Mouse (Mus musculus) testis, adult 2 months (tissue): ENCODE measurements around the gene Cdkn2aipnl. TPM values are rescaled to one million over a fixed set of nuclear protein-coding genes. Genes with fewer than 3 reads are reported as not detected.

Experiments used
- H3K27ac ChIP-seq: fragments of 200-500 bp; 2 replicates; pipeline ENCODE4 v1.5.1; 2012; ENCODE audit warnings: low read depth, low read length; ENCODE audit not compliant: control insufficient read depth, insufficient read depth
- H3K27me3 ChIP-seq: fragments of 200-500 bp; 2 replicates; pipeline ENCODE4 v1.6.1; 2012; ENCODE audit warnings: mild to moderate bottlenecking, low read length, moderate library complexity; ENCODE audit not compliant: control insufficient read depth, insufficient read depth
- H3K36me3 ChIP-seq: fragments of 200-500 bp; 2 replicates; pipeline ENCODE4 v1.6.1; 2012; ENCODE audit warnings: mild to moderate bottlenecking, low read length; ENCODE audit not compliant: control insufficient read depth, insufficient read depth
- H3K4me1 ChIP-seq: fragments of 200-500 bp; 2 replicates; pipeline ENCODE4 v1.6.1; 2012; ENCODE audit warnings: low read length; ENCODE audit not compliant: control insufficient read depth, insufficient read depth
- H3K4me3 ChIP-seq: fragments of 200-500 bp; 2 replicates; pipeline ENCODE4 v1.5.1; 2012; ENCODE audit warnings: low read depth, mild to moderate bottlenecking, low read length, moderate library complexity, mixed read lengths; ENCODE audit not compliant: control insufficient read depth
- CTCF ChIP-seq: fragments of 200-500 bp; IDR thresholded peaks from 2 replicates; pipeline ENCODE4 v1.5.1; 2012; ENCODE audit warnings: low read depth, mild to moderate bottlenecking, inconsistent platforms, low read length, moderate library complexity; ENCODE audit not compliant: control insufficient read depth, insufficient read depth, insufficient replicate concordance
- POLR2A ChIP-seq: fragments of 200-500 bp; IDR thresholded peaks from 2 replicates; pipeline ENCODE4 v1.6.1; 2012; ENCODE audit warnings: low read depth, mild to moderate bottlenecking, inconsistent platforms, low read length, moderate library complexity; ENCODE audit not compliant: control insufficient read depth
- polyA plus RNA-seq: library from polyadenylated mRNA; depleted of rRNA; stranded (reverse); fragments of >200 nt; gene quantifications from 2 replicates; pipeline ENCODE4 v1.2.3, GENCODE M21; 2012

Cdkn2aipnl gene
- polyA plus RNA-seq, 1 experiment = 7.0 TPM

GRCm38 (mm10) chr11:51949919-51950318, 17.5 kb upstream of the Cdkn2aipnl start:
- TF ChIP-seq POLR2A = no peak
- no peak for TF ChIP-seq CTCF

DNA sequence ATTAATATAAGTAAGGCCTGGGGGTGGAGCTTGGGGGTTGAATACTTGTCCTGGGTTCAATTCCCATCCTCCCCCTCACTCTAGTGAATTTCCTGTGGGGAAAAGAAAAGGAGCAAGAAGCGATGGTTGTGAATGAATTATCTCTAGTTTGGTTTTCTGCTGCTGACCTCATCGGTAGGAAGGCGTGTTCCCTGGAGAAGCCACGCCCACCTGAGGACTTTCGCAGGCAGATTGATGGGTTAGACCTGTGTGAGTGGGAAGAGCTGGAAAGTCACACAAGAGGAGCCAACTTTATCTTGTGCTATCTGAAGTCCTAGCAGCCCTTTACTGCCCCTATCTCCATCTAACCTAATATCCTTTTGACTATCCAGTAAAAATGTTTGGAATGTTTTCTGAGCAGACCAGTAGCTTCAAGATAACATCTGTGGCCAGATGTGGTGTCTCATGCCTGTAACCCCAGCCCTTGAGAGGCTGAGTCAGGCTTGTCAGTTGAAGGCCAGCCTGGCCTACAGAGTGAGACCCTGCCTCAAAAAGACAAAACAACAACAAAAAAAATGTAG, 15.5 kb upstream of the Cdkn2aipnl start:
- TF ChIP-seq POLR2A (no peak), CTCF (no peak)
- H3K36me3 ChIP-seq = no peaks in the 10 kb centered on the region
- no peaks in the 10 kb centered on the region for H3K4me1 ChIP-seq
- H3K27ac ChIP-seq = no peak overlapping the region
- no peak overlapping the region for H3K4me3 ChIP-seq
- H3K27me3 ChIP-seq = no peaks in the 10 kb centered on the region

More at GRCm38 (mm10) chr11:51949919-51950318, 17.5 kb upstream of the Cdkn2aipnl start:
- no peaks in the 10 kb centered on the region for H3K4me1 ChIP-seq
- H3K27ac ChIP-seq = no peak overlapping the region
- no peaks in the 10 kb centered on the region for H3K27me3 ChIP-seq
- no peak overlapping the region for H3K4me3 ChIP-seq
- H3K36me3 ChIP-seq = no peaks in the 10 kb centered on the region

- TF ChIP-seq CTCF (no peak), POLR2A (no peak)
- Histone ChIP-seq H3K4me3 (no peak overlapping the region), H3K36me3 (no peaks in the 10 kb centered on the region), H3K4me1 (no peaks in the 10 kb centered on the region), H3K27ac (no peak overlapping the region), H3K27me3 (no peaks in the 10 kb centered on the region)
These were observed 11.3 kb upstream of the Cdkn2aipnl start for GRCm38 (mm10) chr11:51956112-51956511.

DNA sequence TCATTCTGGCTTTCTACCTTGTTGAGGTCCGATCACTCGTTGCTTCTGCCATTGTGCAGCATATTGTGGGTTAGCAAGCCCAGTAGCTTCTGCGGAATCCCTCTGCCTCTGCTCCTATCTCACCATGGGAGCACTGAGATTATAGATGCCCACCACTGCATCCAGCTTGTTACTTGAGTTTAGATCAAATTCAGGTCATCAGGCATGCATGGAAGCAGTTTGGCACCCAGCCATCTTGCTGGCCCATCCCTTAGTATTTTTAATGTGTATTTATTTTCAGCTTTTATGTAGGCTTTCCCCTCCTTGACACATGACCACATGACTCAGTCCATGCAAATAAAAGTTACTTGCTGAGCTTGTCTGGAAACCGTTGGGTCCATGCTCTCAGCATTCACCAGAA, 9.7 kb upstream of the Cdkn2aipnl start:
- Histone ChIP-seq H3K36me3 (no peaks in the 10 kb centered on the region), H3K4me1 (no peaks in the 10 kb centered on the region), H3K4me3 (no peak overlapping the region), H3K27ac (no peak overlapping the region), H3K27me3 (no peaks in the 10 kb centered on the region)
- TF ChIP-seq POLR2A = no peak
- TF ChIP-seq CTCF = no peak

GRCm38 (mm10) chr11:51959511-51959910, 8.0 kb upstream of the Cdkn2aipnl start:
- H3K4me1 ChIP-seq = no peaks in the 10 kb centered on the region
- H3K4me3 ChIP-seq = no peak overlapping the region
- H3K27ac ChIP-seq = no peak overlapping the region
- H3K36me3 ChIP-seq = no peaks in the 10 kb centered on the region
- TF ChIP-seq POLR2A (no peak), CTCF (no peak)
- no peaks in the 10 kb centered on the region for H3K27me3 ChIP-seq

- TF ChIP-seq CTCF = no peak
- no peak for TF ChIP-seq POLR2A
- H3K4me3 ChIP-seq = no peak overlapping the region
- no peaks in the 10 kb centered on the region for H3K27me3 ChIP-seq
- no peaks in the 10 kb centered on the region for H3K36me3 ChIP-seq
- H3K27ac ChIP-seq = no peak overlapping the region
- no peaks in the 10 kb centered on the region for H3K4me1 ChIP-seq
These were observed 7.4 kb upstream of the Cdkn2aipnl start for GRCm38 (mm10) chr11:51960061-51960460.

GRCm38 (mm10) chr11:51960967-51961471, 6.4 kb upstream of the Cdkn2aipnl start:
- H3K4me1 ChIP-seq = no peaks in the 10 kb centered on the region
- no peaks in the 10 kb centered on the region for H3K36me3 ChIP-seq
- H3K27ac ChIP-seq = no peak overlapping the region

More at GRCm38 (mm10) chr11:51960967-51961471, 6.4 kb upstream of the Cdkn2aipnl start:
- no peak overlapping the region for H3K4me3 ChIP-seq
- no peak for TF ChIP-seq POLR2A
- TF ChIP-seq CTCF = no peak
- no peaks in the 10 kb centered on the region for H3K27me3 ChIP-seq
